Mouse (Mus musculus) lung, postnatal 36 days (tissue): ENCODE results near the gene H13.

Experiments used
- DNase-seq: peaks from one replicate; pipeline ENCODE4 v3.0.0; 2022; ENCODE audit warnings: mixed read lengths

Gene H13

DNA sequence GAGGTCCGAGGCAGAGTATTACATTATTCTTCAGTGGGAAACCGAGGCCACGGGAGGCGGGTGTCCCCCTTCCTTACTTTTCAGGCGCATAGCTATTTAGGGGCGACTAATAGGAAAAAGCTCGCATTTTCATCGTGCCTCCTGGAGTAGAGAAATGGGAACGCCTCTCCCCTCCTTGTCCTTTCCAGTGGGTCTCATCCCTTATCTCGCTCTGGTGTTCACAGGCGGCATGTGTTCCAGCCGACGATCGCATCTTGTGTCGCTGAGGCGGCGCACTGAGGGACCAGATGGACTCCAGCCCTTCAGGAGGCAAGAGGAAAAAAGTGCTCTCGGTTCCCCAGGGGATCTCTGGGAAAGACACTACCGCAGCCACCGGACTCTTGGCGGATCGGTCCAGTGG, 67.5 kb downstream of the H13 start:
- peak; percentile 52 for DNase-seq

DNA sequence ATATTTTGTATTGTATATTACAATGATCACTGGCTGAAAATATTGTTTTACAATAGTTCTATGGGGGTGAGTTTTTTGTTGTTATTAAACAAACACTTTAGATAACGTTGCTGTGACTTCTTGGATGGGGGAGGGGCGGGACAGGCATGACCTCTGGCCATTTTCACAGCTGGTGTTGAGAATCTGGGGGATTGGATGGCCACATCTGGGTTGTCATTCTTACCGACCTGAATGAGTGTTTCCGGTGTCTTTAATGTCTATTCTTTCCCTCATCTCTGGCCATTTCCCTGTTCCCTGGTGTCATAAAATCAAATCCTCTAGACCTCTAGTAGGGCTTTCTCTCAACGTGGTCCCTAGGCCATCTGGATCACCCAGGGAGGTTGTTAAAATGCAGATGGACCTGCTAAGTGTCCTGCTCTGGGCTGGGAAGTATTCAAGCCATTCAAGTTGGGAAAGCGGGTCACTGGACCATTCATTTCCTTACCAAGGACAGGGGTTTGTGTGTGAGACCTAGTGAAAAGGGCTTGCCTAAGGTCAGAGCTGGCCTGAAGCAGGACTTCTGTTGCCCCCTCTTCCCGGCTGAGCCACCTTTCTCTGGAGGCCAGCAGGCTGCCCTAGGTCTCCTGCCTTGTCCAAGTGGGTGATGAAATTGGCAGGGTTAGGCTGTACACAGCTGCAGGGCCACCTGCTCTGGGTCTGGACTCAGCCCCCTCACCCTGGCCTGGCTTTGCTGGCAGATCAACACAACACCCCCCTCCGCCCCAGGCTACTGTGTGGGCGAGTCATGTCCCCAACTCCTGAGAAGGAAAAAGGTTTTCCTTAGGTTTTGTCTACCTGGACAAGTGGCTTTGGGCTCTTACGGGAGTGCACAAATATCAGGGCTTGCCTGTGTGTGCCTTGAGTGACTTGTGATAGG, 68.3 kb downstream of the H13 start:
- DNase-seq: peak; percentile 46

DNA sequence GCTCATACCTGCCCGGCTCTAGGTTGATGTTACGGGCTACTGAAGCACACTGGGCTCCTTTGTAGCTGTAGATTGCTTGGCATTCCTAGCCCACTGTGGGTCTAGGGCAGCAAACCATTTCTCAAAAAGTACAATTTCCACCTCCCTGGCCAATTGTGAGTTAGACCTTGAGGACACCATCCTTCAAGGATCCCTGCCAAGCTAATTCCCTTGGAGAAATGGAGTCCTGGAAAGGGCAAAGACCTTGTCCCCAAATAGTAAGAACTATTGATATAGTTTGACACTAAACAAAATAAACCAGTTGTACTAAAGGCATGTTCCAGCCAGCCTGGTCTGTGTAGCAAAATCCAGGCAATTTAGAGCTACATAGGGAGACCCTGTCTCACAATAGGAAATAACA, 69.1 kb downstream of the H13 start:
- DNase-seq: no peak

DNA sequence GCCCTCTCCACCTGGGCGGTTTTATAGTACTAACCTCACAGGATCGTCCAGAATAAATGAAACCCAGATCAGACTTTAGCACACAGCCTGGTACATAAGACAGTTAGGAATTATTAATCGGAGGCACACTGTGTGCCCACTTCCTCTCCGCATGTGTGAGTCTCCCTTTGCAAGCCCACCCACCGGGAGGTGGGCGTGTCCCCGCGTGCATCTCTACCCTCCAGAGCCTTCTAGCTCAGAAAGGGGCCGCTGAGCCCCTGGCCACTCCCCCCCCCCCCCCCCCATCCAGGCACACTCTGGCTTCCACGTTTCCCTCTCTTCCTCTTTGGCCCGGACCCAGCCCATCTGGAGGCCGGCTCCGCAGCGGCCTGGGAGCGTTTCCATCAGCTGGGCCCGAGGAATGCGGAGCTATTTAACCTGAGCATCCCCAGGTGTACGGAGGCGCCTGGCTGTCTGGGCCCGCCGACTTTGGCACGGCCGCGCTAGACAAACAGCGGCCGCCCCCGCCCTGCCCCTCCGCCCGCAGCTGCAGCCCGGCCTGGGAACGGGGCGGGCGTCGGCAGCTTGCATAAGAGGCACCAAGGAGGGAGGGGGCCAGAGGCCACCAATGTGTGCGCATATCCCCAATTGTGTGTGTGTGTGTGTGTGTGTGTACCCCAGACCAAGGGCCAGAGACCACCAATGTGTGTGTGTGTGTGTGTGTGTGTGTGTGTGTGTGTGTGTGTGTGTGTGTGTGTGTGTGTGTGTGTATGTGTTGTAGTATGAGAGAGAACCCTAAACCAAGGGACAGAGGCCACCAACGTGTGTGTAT, 70.0 kb downstream of the H13 start:
- peak; percentile 86 for DNase-seq

DNA sequence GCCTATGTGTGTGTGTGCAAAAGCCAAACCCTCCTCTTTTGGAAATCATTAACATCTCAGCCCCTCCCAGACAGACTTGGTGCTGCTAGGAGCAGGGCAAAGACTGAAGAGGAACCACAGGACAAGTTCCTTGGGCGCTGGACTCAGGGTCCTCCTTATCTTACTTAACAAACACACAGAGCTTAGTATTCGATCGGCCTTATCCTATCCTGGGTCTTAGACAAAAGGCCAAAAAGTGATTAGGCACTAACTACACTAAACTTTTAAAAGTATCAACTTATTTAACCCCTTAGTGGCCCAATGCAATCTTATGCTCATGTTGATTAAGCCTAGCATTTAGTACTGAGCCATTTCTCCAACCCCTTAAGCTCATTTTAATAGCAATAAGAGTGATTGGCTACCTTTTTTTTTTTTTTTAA, 70.6 kb downstream of the H13 start:
- DNase-seq: peak; percentile 75

DNA sequence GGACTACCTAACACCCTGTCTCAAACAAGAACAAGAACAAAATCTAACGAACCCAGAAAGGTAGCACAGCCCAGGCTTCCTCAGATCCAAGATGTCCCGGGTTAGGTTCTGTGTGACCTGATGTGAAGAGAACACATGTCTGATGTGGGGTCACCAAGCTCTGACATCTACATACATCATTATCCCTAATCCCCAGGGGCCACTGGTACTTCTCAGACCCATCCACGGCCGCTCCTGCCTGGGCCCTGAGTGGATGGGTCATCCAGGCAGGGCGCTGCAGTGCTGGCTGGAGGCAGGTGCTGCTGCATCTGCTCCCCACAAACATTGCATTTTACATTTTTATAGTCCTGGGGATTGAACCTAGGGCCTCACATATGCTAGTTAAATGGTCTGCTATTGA, 71.2 kb downstream of the H13 start:
- no peak for DNase-seq

DNA sequence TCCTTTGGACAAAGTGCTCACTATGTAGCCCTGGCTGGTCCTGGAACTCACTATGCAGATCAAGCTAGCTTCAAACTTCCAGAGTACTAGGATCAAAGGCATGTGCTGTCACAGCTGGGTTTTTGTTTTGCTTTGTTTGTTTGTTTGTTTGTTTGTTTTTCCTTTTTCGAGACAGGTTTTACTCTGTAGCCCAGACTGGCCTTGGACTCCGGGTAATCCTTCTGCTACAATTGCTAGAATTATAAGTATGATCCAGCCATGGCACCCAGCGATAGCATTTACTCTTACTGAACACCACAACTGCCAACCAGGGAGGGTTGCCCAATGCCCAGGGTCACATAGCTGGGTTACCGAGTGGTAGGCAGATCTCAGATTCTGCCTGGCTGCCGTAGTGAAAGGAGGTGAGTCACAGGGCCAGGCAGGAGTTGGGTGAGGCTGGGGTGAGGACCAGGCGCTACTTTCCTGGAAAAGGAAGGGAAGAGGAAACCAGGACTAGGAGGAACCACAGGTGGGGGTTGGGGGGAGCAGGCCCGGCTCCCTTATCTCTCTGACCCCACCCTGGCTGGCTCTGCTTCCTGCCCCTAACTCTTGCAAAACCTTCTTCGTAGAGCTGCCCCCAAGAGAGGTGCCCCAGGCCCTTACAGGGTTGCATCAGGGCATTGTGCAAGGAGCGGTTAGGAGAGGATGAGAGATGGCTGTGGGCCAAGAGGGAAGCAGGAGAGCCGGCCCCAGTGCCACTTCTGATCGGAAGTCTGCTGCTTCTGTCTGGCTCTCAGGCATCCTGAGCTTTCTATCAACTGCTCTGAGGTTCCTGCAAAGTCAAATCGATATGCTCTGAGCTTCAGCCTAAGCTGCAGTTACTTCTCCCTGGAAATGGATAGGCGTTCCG, 72.1 kb downstream of the H13 start:
- peak; percentile 95 for DNase-seq

DNA sequence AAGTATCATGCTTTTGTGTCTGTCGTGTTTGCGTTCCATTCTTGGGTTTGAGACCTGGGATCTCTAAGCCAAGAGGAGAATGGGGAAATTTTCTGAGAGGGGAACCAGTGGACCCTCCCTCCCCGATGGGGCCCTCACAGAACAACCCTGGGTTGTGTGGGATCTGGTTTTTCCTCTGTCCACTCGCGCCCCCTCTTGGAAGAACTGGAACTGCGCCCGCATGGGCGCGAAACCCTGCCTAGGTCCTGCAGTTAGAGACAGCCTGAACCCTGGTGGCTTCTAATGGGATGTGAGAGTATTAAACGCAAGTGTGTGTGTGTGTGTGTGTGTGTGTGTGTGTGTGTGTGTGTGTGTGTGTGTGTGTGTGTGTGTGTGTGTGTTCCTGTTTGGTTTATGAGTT, 73.2 kb downstream of the H13 start:
- peak; percentile 90 for DNase-seq

DNA sequence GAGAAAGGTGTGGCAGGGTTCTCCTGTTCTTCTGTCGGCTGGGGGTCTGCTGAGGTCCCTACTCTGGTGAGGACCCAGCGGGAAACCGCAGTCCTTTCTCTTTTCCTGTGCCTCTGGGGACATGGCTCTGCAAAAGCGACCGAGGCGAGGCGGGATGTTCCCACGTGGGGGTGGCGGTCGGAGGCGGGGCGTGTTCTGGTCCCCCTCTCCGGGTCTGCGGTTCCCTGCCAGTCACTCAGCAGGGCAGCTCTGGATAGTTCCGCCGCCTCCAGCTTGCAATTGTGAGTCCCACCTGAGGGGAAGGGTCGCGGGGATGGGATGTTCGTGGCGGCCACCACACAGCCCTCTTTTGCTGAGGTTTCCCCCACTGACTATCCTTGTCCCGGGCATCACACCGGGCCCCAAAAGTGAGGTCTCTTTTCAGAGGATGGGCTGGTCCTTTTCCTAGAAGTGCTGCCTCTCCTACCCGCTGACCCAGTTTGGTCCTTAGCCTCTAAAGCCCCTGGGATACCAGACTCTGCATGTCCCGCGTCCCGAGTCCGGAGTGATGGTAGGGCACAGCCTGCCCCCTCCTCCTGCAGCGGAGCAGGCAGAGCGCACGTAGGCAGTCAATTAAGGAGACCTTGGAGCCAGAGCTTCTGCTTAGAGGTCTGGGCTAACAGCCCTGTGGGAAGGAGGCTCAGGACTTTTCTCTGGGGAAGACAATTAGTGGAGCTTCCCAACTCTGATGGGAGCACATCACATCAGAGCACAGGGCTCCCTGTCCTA, 84.9 kb downstream of the H13 start, which contains the start of gene Cox4i2:
Gene Cox4i2, plus strand, starts transcription at position 230 of the 768 bp plus-strand sequence.
- DNase-seq: peak; percentile 50

DNA sequence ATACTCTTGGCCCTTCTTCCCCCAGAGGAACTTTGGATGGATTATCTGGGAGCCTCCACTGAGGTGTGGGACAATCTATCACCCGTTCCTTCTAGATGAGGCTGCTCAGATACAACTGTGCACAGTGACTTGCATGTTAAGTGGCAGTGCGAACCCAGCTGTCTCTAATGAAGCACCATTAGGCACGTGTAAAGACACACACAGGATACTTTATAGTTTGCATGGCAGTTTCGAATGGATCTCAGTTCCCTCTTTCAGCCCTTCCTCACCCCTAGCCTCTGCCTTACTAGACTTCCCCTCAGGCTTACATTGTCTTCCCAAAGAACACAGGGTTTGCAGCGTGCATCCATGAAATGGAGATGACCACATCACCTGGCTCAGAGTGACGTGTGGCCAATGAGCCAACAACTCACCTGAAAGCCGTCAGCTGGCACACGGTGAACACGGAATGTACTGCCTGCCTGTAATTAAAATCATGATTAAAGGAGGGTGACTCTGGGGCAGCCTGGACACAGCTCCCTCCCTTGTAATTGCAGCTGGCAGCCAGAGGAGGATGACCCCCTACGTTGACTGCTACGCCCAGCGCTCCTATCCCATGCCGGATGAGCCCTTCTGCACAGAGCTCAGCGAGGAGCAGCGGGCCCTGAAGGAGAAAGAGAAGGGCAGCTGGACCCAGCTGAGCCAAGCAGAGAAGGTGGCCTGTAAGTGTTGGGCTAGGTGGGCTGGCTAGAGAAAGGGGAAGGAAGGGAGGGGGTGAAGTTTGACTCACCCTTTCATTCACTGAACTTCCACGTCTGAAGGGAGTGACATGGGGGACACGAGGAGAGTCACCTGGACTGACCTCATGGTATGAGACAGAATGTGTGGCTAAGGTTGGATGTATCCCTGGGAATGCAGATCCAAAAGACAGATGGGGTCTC, 87.5 kb downstream of the H13 start:
- DNase-seq: no peak

DNA sequence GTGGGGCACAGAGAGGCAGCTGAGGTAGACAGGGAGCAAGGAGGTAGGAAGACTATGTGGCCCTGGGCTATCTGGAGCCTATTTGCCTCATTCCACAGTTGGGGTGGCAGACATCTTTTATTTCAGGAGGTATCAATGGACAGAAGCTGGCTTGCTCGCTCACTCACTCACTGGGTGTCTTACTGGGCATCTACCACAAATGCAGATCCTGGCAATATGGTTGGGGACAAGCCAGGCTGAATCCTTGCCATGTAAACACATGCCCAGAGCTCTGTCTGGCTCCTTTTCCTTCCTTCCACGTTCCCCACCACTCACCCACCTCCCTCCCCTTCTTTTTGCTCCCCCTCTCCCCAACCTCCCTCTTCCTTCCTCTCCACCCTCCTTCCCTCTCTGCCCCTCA, 88.2 kb downstream of the H13 start:
- DNase-seq: no peak
